Mouse (Mus musculus) midbrain, postnatal 0 days (tissue): ENCODE data around the gene Aes. TPM values are rescaled to one million over a fixed set of nuclear protein-coding genes. Genes with fewer than 3 reads are reported as not detected.

Source experiments
- ATAC-seq: fragments of 200-750 bp; cut with Nextera tagmentation; 2 replicates; pipeline ENCODE4 v1.8.0; 2017; ENCODE audit warnings: moderate number of reproducible peaks, mild to moderate bottlenecking, moderate TSS enrichment, moderate library complexity; ENCODE audit not compliant: low FRiP score
- DNase-seq: peaks from one replicate; pipeline ENCODE4 v3.0.0-alpha.2; 2015; ENCODE audit warnings: low spot score
- H3K27ac ChIP-seq: fragments of 300-500 bp; sonication (generic); 2 replicates; pipeline ENCODE4 v1.5.1; 2014; ENCODE audit warnings: low read depth, mild to moderate bottlenecking, low read length, mixed read lengths
- H3K27me3 ChIP-seq: fragments of 300-500 bp; sonication (generic); 2 replicates; pipeline ENCODE4 v1.6.1; 2014; ENCODE audit warnings: low read length, control low read depth, mixed read lengths; ENCODE audit not compliant: insufficient read depth
- H3K36me3 ChIP-seq: fragments of 300-500 bp; sonication (generic); 2 replicates; pipeline ENCODE4 v1.6.1; 2014; ENCODE audit warnings: low read length, control low read depth, mixed read lengths; ENCODE audit not compliant: insufficient read depth
- H3K4me1 ChIP-seq: fragments of 300-500 bp; sonication (generic); 2 replicates; pipeline ENCODE4 v1.6.1; 2014; ENCODE audit warnings: mild to moderate bottlenecking, control low read depth, antibody characterized with exemption, low read length, mixed read lengths; ENCODE audit not compliant: insufficient read depth
- H3K4me2 ChIP-seq: fragments of 300-500 bp; sonication (generic); 2 replicates; pipeline ENCODE4 v1.6.1; 2014; ENCODE audit warnings: low read depth, mild to moderate bottlenecking, low read length, mixed read lengths; ENCODE audit not compliant: poor library complexity, severe bottlenecking
- H3K4me3 ChIP-seq: fragments of 300-500 bp; sonication (generic); 2 replicates; pipeline ENCODE4 v1.5.1; 2014; ENCODE audit warnings: low read depth, mild to moderate bottlenecking, low read length, moderate library complexity
- H3K9ac ChIP-seq: fragments of 300-500 bp; sonication (generic); replicated peaks from 2 replicates; pipeline ENCODE4 v1.6.1; 2014; ENCODE audit warnings: mild to moderate bottlenecking, low read length, moderate library complexity, mixed read lengths; ENCODE audit not compliant: poor library complexity, severe bottlenecking
- H3K9me3 ChIP-seq: fragments of 300-500 bp; sonication (generic); 2 replicates; pipeline ENCODE4 v1.6.1; 2016; ENCODE audit warnings: low read length, control low read depth
- CTCF ChIP-seq: IDR thresholded peaks from 2 replicates; pipeline ENCODE4 v1.5.1; 2016; ENCODE audit warnings: antibody characterized with exemption, mild to moderate bottlenecking
- WGBS: fragments of 180-500 bp; shearing (Covaris S2); extraction: QIAGEN DNeasy Blood & Tissue Kit; methylation state at CpG from one replicate; pipeline ENCODE4 v1.1.7; 2014; 5-methylcytosine and 5-hydroxymethylcytosine counted together
- polyA plus RNA-seq: library from polyadenylated mRNA; unstranded; fragments of >200 nt; fragmentation: Nextera tagmentation; extraction: Ambion mirVana; gene quantifications from 2 replicates; pipeline ENCODE4 v1.2.1, GENCODE M21; 2015
- total RNA-seq: library from RNA; depleted of rRNA; stranded (reverse); fragments of >200 nt; gene quantifications from 2 replicates; pipeline ENCODE4 v1.2.3, GENCODE M21; 2014

Gene Aes
- total and polyA plus RNA-seq, 2 experiments from 2014 or later, result 662 to 805 TPM

- peak overlapping the region; percentile 8; the same call in 1 of the 2 replicates for H3K4me3 ChIP-seq
- H3K4me1 ChIP-seq, result peaks cover 7% of the 10 kb centered on the region; the same call in 1 of the 2 replicates
- TF ChIP-seq CTCF, result no peak
- H3K36me3 ChIP-seq, result no peaks in the 10 kb centered on the region
- DNase-seq, result no peak
- no peaks in the 10 kb centered on the region for H3K27me3 ChIP-seq
- H3K9ac ChIP-seq, result no peak overlapping the region
- ATAC-seq, result no peak; the same call in 1 of the 2 replicates
- peak overlapping the region; percentile 53 for H3K4me2 ChIP-seq
- H3K27ac ChIP-seq, result peak overlapping the region; percentile 51; the same call in 1 of the 2 replicates
- WGBS, result 81% methylated on average over 12 of the region's 12 CpGs
- H3K9me3 ChIP-seq, result no peaks in the 10 kb centered on the region
These were observed 45.0 kb downstream of the Aes start for GRCm38 (mm10) chr10:81604019-81604967.

- Histone ChIP-seq H3K4me2 (peak overlapping the region; percentile 53), H3K27ac (peak overlapping the region; percentile 87), H3K9me3 (no peaks in the 10 kb centered on the region), H3K4me3 (peak overlapping the region; percentile 38), H3K4me1 (peaks cover 7% of the 10 kb centered on the region; the same call in 1 of the 2 replicates), H3K9ac (0 out of 2 replicates have a peak overlapping the region, but pooled peaks have one; percentile 9), H3K36me3 (no peaks in the 10 kb centered on the region), H3K27me3 (no peaks in the 10 kb centered on the region)
- DNase-seq (peak; percentile 95), ATAC-seq (peak; percentile 39)
- TF ChIP-seq CTCF, result peak; percentile 93
- 20% methylated on average over 29 of the region's 29 CpGs for WGBS
These were observed 45.8 kb downstream of the Aes start for GRCm38 (mm10) chr10:81604968-81605665.

GRCm38 (mm10) chr10:81605666-81605973 is 46.3 kb downstream of the Aes start:
- peak; percentile 5; the same call in 1 of the 2 replicates for ATAC-seq
- H3K4me2 ChIP-seq, result peak overlapping the region; percentile 53
- WGBS, result 4% methylated on average over 14 of the region's 14 CpGs
- H3K9me3 ChIP-seq, result no peaks in the 10 kb centered on the region
- peak overlapping the region; percentile 87 for H3K27ac ChIP-seq
- H3K36me3 ChIP-seq, result no peaks in the 10 kb centered on the region
- DNase-seq, result no peak
- peaks cover 6% of the 10 kb centered on the region; the same call in 1 of the 2 replicates for H3K4me1 ChIP-seq
- TF ChIP-seq CTCF, result no peak
- peak overlapping the region; percentile 38 for H3K4me3 ChIP-seq
- H3K27me3 ChIP-seq, result no peaks in the 10 kb centered on the region
- 0 out of 2 replicates have a peak overlapping the region, but pooled peaks have one; percentile 9 for H3K9ac ChIP-seq

GRCm38 (mm10) chr10:81605974-81606751 is 46.9 kb downstream of the Aes start, which contains the start of gene BC025920:
TSS of gene BC025920 (plus strand) at chr10:81606270.
- Histone ChIP-seq H3K4me2 (peak within 1 kb of the TSS; percentile 53), H3K9me3 (no peaks in the 10 kb centered on the region), H3K4me3 (peak within 1 kb of the TSS; percentile 38), H3K27ac (peak within 1 kb of the TSS; percentile 87), H3K36me3 (no peaks in the 10 kb centered on the region), H3K27me3 (no peaks in the 10 kb centered on the region), H3K4me1 (peaks cover 4% of the 10 kb centered on the region; the same call in 1 of the 2 replicates), H3K9ac (peak within 1 kb of the TSS; percentile 52; the same call in 1 of the 2 replicates)
- DNase-seq, result peak; percentile 99
- under 1% methylated on average over 39 of the region's 39 CpGs for WGBS
- TF ChIP-seq CTCF, result peak; percentile 14; the same call in 1 of the 2 replicates
- peak; percentile 88 for ATAC-seq

- ATAC-seq (no peak), DNase-seq (no peak)
- TF ChIP-seq CTCF, result peak; percentile 57
- no peak overlapping the region for H3K4me2 ChIP-seq
- 0 out of 2 replicates have a peak, but pooled peaks cover 4% of the 10 kb centered on the region for H3K4me1 ChIP-seq
- H3K27ac ChIP-seq, result no peak overlapping the region
- no peaks in the 10 kb centered on the region for H3K27me3 ChIP-seq
- no peaks in the 10 kb centered on the region for H3K9me3 ChIP-seq
- no peak overlapping the region for H3K4me3 ChIP-seq
- no peak overlapping the region for H3K9ac ChIP-seq
- H3K36me3 ChIP-seq, result no peaks in the 10 kb centered on the region
- WGBS, result 96% methylated on average over 1 of the region's 1 CpGs
These were observed 49.0 kb downstream of the Aes start for GRCm38 (mm10) chr10:81608308-81608707.
